Mouse (Mus musculus) Patski (cell line): Measurements from ENCODE around the gene Mgat2. TPM values are rescaled to one million over a fixed set of nuclear protein-coding genes. Genes with fewer than 3 reads are reported as not detected.

ENCODE experiments used
- ATAC-seq: fragments of 100-300 bp; one replicate; pipeline ENCODE4 v1.8.0; 2021
- CTCF ChIA-PET: fragments of 350-600 bp; sonication (Branson Sonifier 250); formaldehyde crosslinking; loops from one replicate; lab custom pipeline; 2022; ENCODE audit warnings: inconsistent platforms; lab: Charles Lee
- POLR2A ChIA-PET: fragments of 350-600 bp; sonication (Branson Sonifier 250); formaldehyde crosslinking; loops from one replicate; lab custom pipeline; 2022; ENCODE audit warnings: antibody characterized with exemption, inconsistent platforms; lab: Charles Lee
- DNase-seq: peaks from one replicate; pipeline ENCODE4 v3.0.0-alpha.2; 2011; ENCODE audit warnings: low read depth, low spot score
- H3K27me3 ChIP-seq: fragments of 371-371 bp; one replicate; pipeline ENCODE4 v1.5.1; 2021
- CTCF ChIP-seq: fragments of 100-300 bp; IDR thresholded peaks from one replicate; pipeline ENCODE4 v1.5.1; 2021
- in situ Hi-C: fragments of 300-500 bp; cut with MboI; formaldehyde crosslinking; loops from 3 replicates; pipeline ENCODE4 v1.11.1; 2018; ENCODE audit warnings: low pct_unique_long_range_greater_than_20kb, mixed read lengths
- polyA plus RNA-seq: library from polyadenylated mRNA; unstranded; gene quantifications from one replicate; pipeline ENCODE4 v1.2.3, GENCODE M21; 2021

Mgat2 gene
- polyA plus RNA-seq, 1 experiment from 2014 or later, result 65.9 TPM

- in situ Hi-C loops, result loop anchor here (5.0 to 25.0 kb wide), 2 partner anchors 94 to 374 kb away; partner anchors contain the start of gene Vcpkmt
- no peaks in the 10 kb centered on the region for H3K27me3 ChIP-seq
- DNase-seq (no peak), ATAC-seq (no peak)
- POLR2A ChIA-PET, result no interaction called here
- TF ChIP-seq CTCF, result peak; percentile 42
- CTCF ChIA-PET, result no interaction called here
Measured at GRCm38 (mm10) chr12:69213186-69213777, 29.3 kb downstream of the Mgat2 start.

- no peak for TF ChIP-seq CTCF
- no peak for ATAC-seq
- in situ Hi-C loops, result loop anchor here (5.0 to 25.0 kb wide), 2 partner anchors 93 to 373 kb away; partner anchors contain the start of gene Vcpkmt
- no peak for DNase-seq
- ChIA-PET POLR2A (no interaction called here), CTCF (no interaction called here)
- H3K27me3 ChIP-seq, result no peaks in the 10 kb centered on the region
Measured at GRCm38 (mm10) chr12:69214393-69214792, 30.4 kb downstream of the Mgat2 start.

GRCm38 (mm10) chr12:69215000-69215785 is 31.2 kb downstream of the Mgat2 start:
- no peaks in the 10 kb centered on the region for H3K27me3 ChIP-seq
- DNase-seq (no peak), ATAC-seq (no peak)
- ChIA-PET POLR2A (interaction anchor here (0.6 kb wide), 1 partner anchor 87 kb away, joined by 3 read pairs; no protein-coding TSS in a partner anchor), CTCF (no interaction called here)
- no peak for TF ChIP-seq CTCF
- in situ Hi-C loops, result loop anchor here (5.0 to 25.0 kb wide), 2 partner anchors 92 to 372 kb away; partner anchors contain the start of gene Vcpkmt

DNA sequence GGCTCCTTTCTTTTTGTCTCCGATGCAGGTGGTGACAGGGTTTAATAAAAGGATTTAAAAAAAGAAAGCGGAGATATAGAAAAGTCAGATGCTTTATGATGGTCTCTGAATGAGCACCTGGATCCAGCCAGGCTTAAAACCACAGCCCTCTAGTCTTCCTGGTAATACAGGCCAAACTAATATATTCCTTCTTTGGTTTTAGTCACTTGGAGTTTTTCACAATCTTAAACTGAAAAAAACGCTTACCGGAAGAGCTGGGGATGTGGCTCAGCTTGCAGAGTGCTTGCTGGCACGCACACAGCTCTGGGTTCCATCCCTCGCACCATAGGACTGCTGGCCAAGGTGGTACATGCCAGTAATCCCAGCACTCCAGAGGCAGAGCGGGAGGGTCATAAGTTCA is 32.6 kb downstream of the Mgat2 start:
- in situ Hi-C loops, result loop anchor here (25.0 kb wide), 1 partner anchor 371 kb away; the partner anchor contains the start of gene Vcpkmt
- CTCF ChIA-PET, result no interaction called here
- ATAC-seq, result no peak
- POLR2A ChIA-PET, result no interaction called here
- TF ChIP-seq CTCF, result no peak
- no peak for DNase-seq
- H3K27me3 ChIP-seq, result no peaks in the 10 kb centered on the region

DNA sequence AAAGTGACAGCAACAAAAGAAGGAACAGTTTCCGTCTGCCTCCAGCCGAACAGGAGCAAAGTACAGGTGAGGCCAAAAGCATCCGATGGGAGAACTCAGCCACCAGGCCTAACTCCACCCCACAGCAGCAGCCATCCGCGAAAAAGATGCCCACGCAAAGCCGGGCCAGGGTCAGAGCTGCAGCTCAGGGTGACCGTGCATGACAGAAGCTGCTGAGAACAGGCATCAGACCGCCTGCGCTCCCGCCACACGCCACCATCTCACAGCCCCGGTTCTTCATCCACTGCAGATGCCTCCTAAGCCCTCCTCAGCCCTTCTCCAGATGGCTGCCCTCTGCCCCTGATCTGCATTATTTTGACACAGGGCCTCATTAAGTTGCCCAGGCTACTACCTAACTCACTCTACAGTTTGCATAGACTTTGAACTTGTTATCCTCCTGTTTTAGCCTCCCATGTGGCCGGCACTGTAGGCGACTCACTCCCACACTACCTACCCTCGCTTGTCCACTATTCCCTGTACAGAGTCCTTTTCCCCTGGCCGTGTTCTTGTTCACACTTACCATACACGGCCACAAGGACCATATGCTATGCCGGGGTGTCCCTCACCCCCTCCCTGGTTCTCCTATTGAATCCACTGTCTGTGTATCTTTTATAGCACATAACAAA is 36.8 kb downstream of the Mgat2 start:
- ATAC-seq, result no peak
- in situ Hi-C loops, result loop anchor here (25.0 kb wide), 1 partner anchor 367 kb away; the partner anchor contains the start of gene Vcpkmt
- DNase-seq, result no peak
- POLR2A ChIA-PET, result no interaction called here
- CTCF ChIA-PET, result no interaction called here
- H3K27me3 ChIP-seq, result no peaks in the 10 kb centered on the region
- TF ChIP-seq CTCF, result no peak

GRCm38 (mm10) chr12:69227776-69228466 is 44.0 kb downstream of the Mgat2 start, which contains the start of gene Pole2:
TSS of gene Pole2 (minus strand) at chr12:69228195.
- in situ Hi-C loops, result no loop called here
- no peak for DNase-seq
- ChIA-PET CTCF (no interaction called here), POLR2A (interaction anchor here (1.0 kb wide), 1 partner anchor 14 kb away, joined by 4 read pairs; no protein-coding TSS in a partner anchor)
- peak; percentile 92 for ATAC-seq
- TF ChIP-seq CTCF, result no peak
- no peaks in the 10 kb centered on the region for H3K27me3 ChIP-seq

- DNase-seq (no peak), ATAC-seq (no peak)
- CTCF ChIA-PET, result interaction anchor here (1.6 kb wide), 1 partner anchor 12 kb away, joined by 6 read pairs; the partner anchor contains the start of gene Klhdc1
- in situ Hi-C loops, result no loop called here
- peak; percentile 34 for TF ChIP-seq CTCF
- H3K27me3 ChIP-seq, result no peaks in the 10 kb centered on the region
- POLR2A ChIA-PET, result no interaction called here
Measured at GRCm38 (mm10) chr12:69229251-69229650, 45.3 kb downstream of the Mgat2 start.

GRCm38 (mm10) chr12:69235782-69236181 is 51.8 kb downstream of the Mgat2 start:
- ChIA-PET POLR2A (no interaction called here), CTCF (no interaction called here)
- ATAC-seq, result no peak
- in situ Hi-C loops, result no loop called here
- no peak for TF ChIP-seq CTCF
- no peak for DNase-seq
- no peaks in the 10 kb centered on the region for H3K27me3 ChIP-seq

Other genes with a start within 250 kb of the Mgat2 start
- gene Rps29, start 25.0 kb upstream of the Mgat2 start, polyA plus RNA-seq, result 940 TPM
- gene Lrr1, start 15.3 kb upstream of the Mgat2 start, polyA plus RNA-seq, result 3.1 TPM
- 455 TPM for gene Rpl36al, start 74 bp upstream of the Mgat2 start, polyA plus RNA-seq
- gene Gm49383, start 12.9 kb downstream of the Mgat2 start, polyA plus RNA-seq, result 6.5 TPM
- 3.6 TPM for gene Dnaaf2, start 14.3 kb downstream of the Mgat2 start, polyA plus RNA-seq
- gene Gm49384, start 20.1 kb downstream of the Mgat2 start, polyA plus RNA-seq, result 4.9 TPM
- gene Pole2, start 44.0 kb downstream of the Mgat2 start, polyA plus RNA-seq, result 6.1 TPM
- gene Klhdc1, start 57.0 kb downstream of the Mgat2 start, polyA plus RNA-seq, result 5.2 TPM
- 94.8 TPM for gene Klhdc2, start 112.5 kb downstream of the Mgat2 start, polyA plus RNA-seq
- gene Nemf, start 173.0 kb downstream of the Mgat2 start, polyA plus RNA-seq, result 44.5 TPM
- gene Arf6, start 188.0 kb downstream of the Mgat2 start, polyA plus RNA-seq, result 115 TPM
- gene Gm9887, start 188.3 kb downstream of the Mgat2 start, polyA plus RNA-seq, result 5.9 TPM